Mouse (Mus musculus): ENCODE data around the gene Rpl9-ps1.

- TF ChIP-seq CTCF (IDR thresholded peaks at IDR 0.05) (no peak), POLR2A (IDR thresholded peaks at IDR 0.05; ENCODE audit: insufficient read depth, low read depth, low read length) (no peak)
Observed at GRCm38 (mm10) chr11:83630630-83631029, 14.8 kb downstream of the Rpl9-ps1 start.

Measured in heart, adult 2 months (tissue).